Mouse (Mus musculus): ENCODE data around the gene Smtn. TPM values are rescaled to one million over a fixed set of nuclear protein-coding genes. Genes with fewer than 3 reads are reported as not detected.

The Smtn gene
- polyA plus RNA-seq, 1 experiment from 2014 or later: 108 TPM

DNA sequence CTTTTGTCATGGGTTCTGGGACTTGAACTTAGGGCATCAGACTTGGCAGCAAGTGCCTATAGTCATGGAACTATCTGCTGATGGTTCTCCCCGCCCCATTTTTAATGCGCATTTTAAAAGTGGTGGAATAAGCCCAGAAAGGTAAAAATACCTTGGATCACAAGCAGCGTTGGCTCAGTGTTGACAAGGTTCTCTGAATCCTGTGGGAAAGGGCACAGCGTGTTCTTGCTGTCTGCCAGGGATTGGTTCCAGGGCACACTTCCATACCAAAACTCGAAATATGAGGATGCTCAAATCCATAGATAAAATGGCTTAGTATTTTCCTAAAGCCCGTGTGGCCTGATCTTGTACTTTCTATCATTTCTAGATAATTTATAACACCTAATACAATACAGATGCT, 27.1 kb downstream of the Smtn start:
- no peak overlapping the region for H3K4me2 ChIP-seq
- no peaks in the 10 kb centered on the region for H3K9me3 ChIP-seq (ENCODE audit: low read depth, low read length)
- no peak for ATAC-seq (ENCODE audit: insufficient read depth)

DNA sequence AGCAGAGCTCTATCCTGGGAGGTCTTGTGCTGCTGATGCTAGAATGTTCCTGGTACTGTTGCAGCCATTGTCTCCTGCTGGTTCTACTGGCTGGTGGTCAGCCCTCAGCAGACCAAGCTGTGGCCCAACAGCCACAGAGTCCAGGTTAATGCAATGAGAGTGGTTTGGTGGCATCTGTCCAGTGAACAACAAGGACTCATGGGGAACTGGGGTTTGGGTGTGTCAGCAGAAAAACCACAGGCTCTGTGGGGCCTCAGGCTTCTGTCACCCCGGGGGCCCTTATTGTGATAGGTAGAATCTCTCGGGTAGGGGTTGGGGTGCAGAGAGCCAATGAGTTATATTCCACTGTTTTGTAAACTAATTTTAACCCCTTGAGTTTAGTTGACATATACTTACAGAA, 30.1 kb downstream of the Smtn start:
- H3K36me3 ChIP-seq (ENCODE audit: insufficient read depth): no peaks in the 10 kb centered on the region
- no peak for TF ChIP-seq CTCF (IDR thresholded peaks at IDR 0.05; ENCODE audit: low read depth)
- no peaks in the 10 kb centered on the region for H3K27me3 ChIP-seq (ENCODE audit: insufficient read depth, low read length)
- no peak overlapping the region for H3K27ac ChIP-seq (ENCODE audit: low read depth)
- no peak overlapping the region for H3K4me3 ChIP-seq (ENCODE audit: low read depth, low read length)
- DNase-seq (no peak), ATAC-seq (ENCODE audit: insufficient read depth) (no peak)
- H3K4me1 ChIP-seq (ENCODE audit: insufficient read depth): no peaks in the 10 kb centered on the region
- H3K4me2 ChIP-seq: no peak overlapping the region
- H3K9ac ChIP-seq: no peak overlapping the region
- WGBS: 78% methylated on average over 2 of the region's 2 CpGs
- H3K9me3 ChIP-seq (ENCODE audit: low read depth, low read length): no peaks in the 10 kb centered on the region

More for the DNA sequence above, 27.1 kb downstream of the Smtn start:
- H3K4me1 ChIP-seq (ENCODE audit: insufficient read depth): peaks cover 12% of the 10 kb centered on the region; the same call in 1 of the 2 replicates
- DNase-seq: no peak
- no peak overlapping the region for H3K4me3 ChIP-seq (ENCODE audit: low read depth, low read length)
- H3K36me3 ChIP-seq (ENCODE audit: insufficient read depth): no peaks in the 10 kb centered on the region
- no peak for TF ChIP-seq CTCF (IDR thresholded peaks at IDR 0.05; ENCODE audit: low read depth)
- H3K27me3 ChIP-seq (ENCODE audit: insufficient read depth, low read length): peaks cover 7% of the 10 kb centered on the region; the same call in 1 of the 2 replicates
- H3K27ac ChIP-seq (ENCODE audit: low read depth): no peak overlapping the region
- 81% methylated on average over 6 of the region's 6 CpGs for WGBS
- no peak overlapping the region for H3K9ac ChIP-seq

DNA sequence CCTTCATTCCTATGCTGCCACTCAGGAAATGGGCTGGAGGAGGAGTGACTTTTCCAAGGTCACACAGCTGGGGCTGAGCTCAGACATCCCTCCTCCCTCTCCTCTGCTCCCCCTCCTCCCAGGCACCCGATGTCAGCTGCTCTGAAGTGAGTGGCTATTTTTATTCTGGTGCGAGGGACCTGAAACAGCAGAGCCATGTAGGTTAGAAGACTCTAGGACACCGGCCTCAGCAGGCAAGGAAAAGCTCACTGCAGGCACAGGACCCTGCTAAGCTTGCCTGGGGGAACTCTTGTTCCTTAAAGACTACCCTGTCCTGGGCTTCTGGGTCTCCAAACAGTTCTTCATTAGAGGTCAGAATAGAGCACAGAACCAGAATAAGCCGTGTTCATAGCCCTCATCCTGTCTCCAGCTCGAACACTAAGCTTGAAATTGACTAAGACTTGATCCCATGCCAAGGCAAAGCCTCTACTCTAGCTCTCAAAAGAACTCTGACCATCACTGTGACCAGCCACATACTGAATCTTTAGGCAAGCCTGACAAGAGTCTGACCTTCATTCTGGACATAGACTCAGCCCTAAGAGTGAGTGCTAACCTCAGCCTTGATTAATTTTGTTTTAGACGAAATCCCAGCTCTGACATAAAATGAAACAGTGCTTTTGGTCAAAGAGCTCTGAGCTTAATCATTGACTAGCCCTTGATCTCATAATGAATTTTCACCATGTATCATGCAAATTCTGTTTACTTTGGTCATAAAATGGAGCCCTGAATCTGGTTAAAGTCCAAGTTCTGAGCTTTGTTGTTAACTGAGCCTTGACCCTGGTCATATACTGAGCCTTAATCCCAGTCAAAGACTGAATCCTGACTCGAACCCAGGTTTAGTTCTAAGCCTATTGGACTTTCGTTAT, 31.0 kb downstream of the Smtn start:
- Histone ChIP-seq H3K27ac (ENCODE audit: low read depth) (no peak overlapping the region), H3K27me3 (ENCODE audit: insufficient read depth, low read length) (no peaks in the 10 kb centered on the region), H3K4me2 (no peak overlapping the region), H3K4me3 (ENCODE audit: low read depth, low read length) (no peak overlapping the region), H3K4me1 (ENCODE audit: insufficient read depth) (no peaks in the 10 kb centered on the region), H3K9me3 (ENCODE audit: low read depth, low read length) (no peaks in the 10 kb centered on the region), H3K36me3 (ENCODE audit: insufficient read depth) (no peaks in the 10 kb centered on the region), H3K9ac (no peak overlapping the region)
- DNase-seq (no peak), ATAC-seq (ENCODE audit: insufficient read depth) (no peak)
- no peak for TF ChIP-seq CTCF (IDR thresholded peaks at IDR 0.05; ENCODE audit: low read depth)
- 58% methylated on average over 8 of the region's 8 CpGs for WGBS

- 28% methylated on average over 7 of the region's 7 CpGs for WGBS
- TF ChIP-seq CTCF (IDR thresholded peaks at IDR 0.05; ENCODE audit: low read depth): no peak
- Histone ChIP-seq H3K36me3 (ENCODE audit: insufficient read depth) (no peaks in the 10 kb centered on the region), H3K9me3 (ENCODE audit: low read depth, low read length) (no peaks in the 10 kb centered on the region), H3K27ac (ENCODE audit: low read depth) (no peak overlapping the region), H3K4me3 (ENCODE audit: low read depth, low read length) (no peak overlapping the region), H3K4me2 (no peak overlapping the region), H3K27me3 (ENCODE audit: insufficient read depth, low read length) (no peaks in the 10 kb centered on the region), H3K9ac (no peak overlapping the region), H3K4me1 (ENCODE audit: insufficient read depth) (no peaks in the 10 kb centered on the region)
- DNase-seq (no peak), ATAC-seq (ENCODE audit: insufficient read depth) (no peak)
These were observed 32.2 kb downstream of the Smtn start for GRCm38 (mm10) chr11:3508226-3508625.

- H3K9ac ChIP-seq: peak overlapping the region; percentile 23; the same call in 1 of the 2 replicates
- peak overlapping the region; percentile 14; the same call in 1 of the 2 replicates for H3K4me3 ChIP-seq (ENCODE audit: low read depth, low read length)
- ATAC-seq (ENCODE audit: insufficient read depth): no peak
These were observed 36.4 kb downstream of the Smtn start for GRCm38 (mm10) chr11:3503755-3504693.

DNA sequence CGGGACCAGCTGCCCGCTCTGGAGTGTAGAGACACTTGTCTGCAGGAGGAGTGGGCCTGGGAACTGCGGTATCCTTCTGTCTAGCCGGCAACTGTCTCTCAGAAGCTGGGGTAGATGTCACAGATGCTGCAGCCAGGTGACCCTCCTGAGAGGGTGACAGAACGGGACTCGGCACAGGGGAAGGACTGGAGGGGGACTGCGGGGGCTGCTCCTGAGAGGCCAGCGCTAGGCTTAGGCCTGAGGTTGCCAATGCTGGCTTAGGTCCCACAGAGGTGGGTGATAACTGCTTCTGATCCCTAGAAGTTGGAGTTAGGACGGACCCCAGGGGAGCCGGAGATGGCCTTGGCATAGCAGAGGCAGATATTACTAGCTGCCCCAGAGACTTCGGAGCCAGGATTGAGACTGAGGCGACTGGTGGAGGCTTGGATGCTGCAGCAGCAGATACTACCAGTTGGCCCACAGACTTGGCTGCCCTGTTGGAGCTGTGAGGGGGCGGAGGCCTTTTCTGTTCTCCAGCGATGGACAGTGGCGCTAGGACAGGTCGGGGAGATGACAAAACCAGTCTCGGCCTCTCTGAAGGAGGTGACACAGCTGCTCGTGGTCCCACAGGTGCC, 37.8 kb downstream of the Smtn start:
- WGBS: 69% methylated on average over 18 of the region's 18 CpGs
- ATAC-seq (ENCODE audit: insufficient read depth) (no peak), DNase-seq (no peak)
- no peaks in the 10 kb centered on the region for H3K4me1 ChIP-seq (ENCODE audit: insufficient read depth)
- H3K9ac ChIP-seq: no peak overlapping the region
- no peak overlapping the region for H3K4me3 ChIP-seq (ENCODE audit: low read depth, low read length)
- H3K27ac ChIP-seq (ENCODE audit: low read depth): no peak overlapping the region
- H3K9me3 ChIP-seq (ENCODE audit: low read depth, low read length): no peaks in the 10 kb centered on the region
- no peak for TF ChIP-seq CTCF (IDR thresholded peaks at IDR 0.05; ENCODE audit: low read depth)
- H3K27me3 ChIP-seq (ENCODE audit: insufficient read depth, low read length): no peaks in the 10 kb centered on the region
- H3K4me2 ChIP-seq: no peak overlapping the region
- no peaks in the 10 kb centered on the region for H3K36me3 ChIP-seq (ENCODE audit: insufficient read depth)

More at GRCm38 (mm10) chr11:3503755-3504693, 36.4 kb downstream of the Smtn start:
- no peaks in the 10 kb centered on the region for H3K4me1 ChIP-seq (ENCODE audit: insufficient read depth)
- DNase-seq: no peak
- WGBS: 47% methylated on average over 11 of the region's 11 CpGs
- no peak overlapping the region for H3K27ac ChIP-seq (ENCODE audit: low read depth)
- no peaks in the 10 kb centered on the region for H3K9me3 ChIP-seq (ENCODE audit: low read depth, low read length)
- no peaks in the 10 kb centered on the region for H3K36me3 ChIP-seq (ENCODE audit: insufficient read depth)
- TF ChIP-seq CTCF (IDR thresholded peaks at IDR 0.05; ENCODE audit: low read depth): no peak
- no peaks in the 10 kb centered on the region for H3K27me3 ChIP-seq (ENCODE audit: insufficient read depth, low read length)
- H3K4me2 ChIP-seq: peak overlapping the region; percentile 39

All from lung, embryonic 14.5 days (tissue).